Comparison of ENCODE assay signal across 9 mouse cellular contexts in genomic region chr10:12874577-12875277, GRCm38 (mm10). TPM values are rescaled to one million over a fixed set of nuclear protein-coding genes. Genes with fewer than 3 reads are reported as not detected.
DNase-seq lines count a peak whose midpoint lies in the region; ATAC-seq and TF ChIP-seq lines count a peak whose summit lies in the region.
"Had no signal": no experiment of that assay in that cellular context is flagged by ENCODE, and none has a peak within 500 bp of the region (broad histone marks: within the 10 kb centered on the region; RNA-seq: fewer than 3 reads in every experiment).

No protein-coding gene starts in this region.

- intact Hi-C loops in gastrocnemius, postnatal 14 days (cut with DNase I; ENCODE audit: low total_unique reads), result no loop called here

- TF ChIP-seq CTCF in G1E (IDR thresholded peaks at IDR 0.05; ENCODE audit: low read depth, low read length), result no peak

- peak overlapping the region; percentile 65 for H3K4me3 ChIP-seq in G1E (ENCODE audit: low read depth, low read length)

- ATAC-seq in G1E (ENCODE audit: extremely low read depth, insufficient number of reproducible peaks, low FRiP score, poor library complexity, severe bottlenecking), result peak; percentile 74
- peak; percentile 90 for ATAC-seq in monocyte, adult 5-6 weeks (replicated peaks; ENCODE audit: insufficient number of reproducible peaks, low FRiP score, low TSS enrichment, poor library complexity, severe bottlenecking)
- ATAC-seq: hindbrain, postnatal 0 days had no signal

- H3K36me3 ChIP-seq in G1E (replicated peaks), result no peaks in the 10 kb centered on the region

- peaks cover 24% of the 10 kb centered on the region for H3K4me1 ChIP-seq in G1E (ENCODE audit: insufficient read depth, low read depth, low read length)

- DNase-seq in adrenal gland, postnatal 36 days, result peak; percentile 45 to 55
- no peak for DNase-seq in adrenal gland, adult 18-20 months (ENCODE audit: low spot score in 2 of 2)
- peak; percentile 30 for DNase-seq in G1E (ENCODE audit: low spot score)
- DNase-seq in induced T-regulatory cell, adult 2 months (ENCODE audit: low read depth), result peak; percentile 93
- no peak for DNase-seq in left cerebral cortex, adult 18-20 months (ENCODE audit: low spot score in 2 of 2)
- no peak for DNase-seq in ovary, adult 18-20 months (ENCODE audit: low spot score)
- no peak for DNase-seq in gastrocnemius, postnatal 14 days

- H3K27me3 ChIP-seq in G1E (ENCODE audit: insufficient read depth, low read length), result no peaks in the 10 kb centered on the region

- no peaks in the 10 kb centered on the region for H3K9me3 ChIP-seq in G1E (replicated peaks)

RNA-seq across cellular contexts. Expression of gene Utrn, which starts 5.6 kb away (rescaled TPM):
- total RNA-seq in adrenal gland, postnatal 36 days (2021), result 100 to 1,000 TPM in 1 of 2 experiments, 10 to 100 TPM in 1; 98.5 to 102 TPM
- total RNA-seq in adrenal gland, adult 18-20 months (2021), result 10 to 100 TPM; 73.1 to 79.5 TPM
- 115 and 132 TPM in 2 replicates for total RNA-seq in G1E (2014; fragmentation: Nextera tagmentation)
- total RNA-seq in G1E (2017), result 64.6 and 71.5 TPM in 2 replicates
- polyA plus RNA-seq in G1E (2012), result 6.1 and 9.4 TPM in 2 replicates
- 61.8 to 169 TPM (median 72.5 TPM) in 3 replicates for total RNA-seq in monocyte, adult 5-6 weeks (2017)
- 10 to 100 TPM; 61.6 to 69.4 TPM for total RNA-seq in left cerebral cortex, adult 18-20 months (2021)
- 10 to 100 TPM; 37.1 to 44.7 TPM for total RNA-seq in gastrocnemius, postnatal 14 days (2021)

Comparison
In these comparisons a context has a peak if more than half of its experiments do, and no peak if none do; other contexts are left out.
1. DNase-seq: peak in adrenal gland, postnatal 36 days (2 of 2), G1E (single experiment) and induced T-regulatory cell, adult 2 months (single experiment); none in adrenal gland, adult 18-20 months (0 of 2), left cerebral cortex, adult 18-20 months (0 of 2), ovary, adult 18-20 months (single experiment) and gastrocnemius, postnatal 14 days (single experiment).